In genomic region chr3:108414857-108415830, GRCm38 (mm10) we compare ENCODE assay signal across 9 mouse cellular contexts. TPM values are rescaled to one million over a fixed set of nuclear protein-coding genes. Genes with fewer than 3 reads are reported as not detected.
A peak's percentile ranks its signal among the peaks of the same experiment; 100 is the strongest.
DNase-seq lines count a peak whose midpoint lies in the region; ATAC-seq and TF ChIP-seq lines count a peak whose summit lies in the region.
"Had no signal": no experiment of that assay in that cellular context is flagged by ENCODE, and none has a peak within 500 bp of the region (broad histone marks: within the 10 kb centered on the region; RNA-seq: fewer than 3 reads in every experiment).

Celsr2 (minus strand) TSS chr3:108415552.

- H3K9me3 ChIP-seq in heart, embryonic 10.5 days = no peaks in the 10 kb centered on the region
- H3K9me3 ChIP-seq in ES-E14 (ENCODE audit: control insufficient read depth, insufficient read depth, low read depth, low read length) = no peaks in the 10 kb centered on the region
- H3K9me3 ChIP-seq in hindbrain, embryonic 10.5 days = peaks cover 25% of the 10 kb centered on the region
- H3K9me3 ChIP-seq in midbrain, embryonic 15.5 days = no peaks in the 10 kb centered on the region

- peak within 1 kb of the TSS; percentile 77 for H3K9ac ChIP-seq in ES-E14 (ENCODE audit: insufficient read depth, low read depth, low read length, poor library complexity, severe bottlenecking)
- peak within 1 kb of the TSS; percentile 87 for H3K9ac ChIP-seq in midbrain, embryonic 15.5 days

- 5% methylated on average over 67 of the region's 67 CpGs for WGBS in heart, embryonic 10.5 days
- 5% methylated on average over 67 of the region's 67 CpGs for WGBS in hindbrain, embryonic 10.5 days
- 3% methylated on average over 67 of the region's 67 CpGs for WGBS in midbrain, embryonic 15.5 days

- peak within 1 kb of the TSS; percentile 83 for H3K4me2 ChIP-seq in midbrain, embryonic 15.5 days

- no peak for DNase-seq in heart, embryonic 10.5 days (ENCODE audit: low spot score)
- DNase-seq in heart, adult 11 months = no peak
- DNase-seq in ES-E14 (ENCODE audit: low read depth, low spot score) = no peak
- peak; percentile 64 for DNase-seq in hindbrain, embryonic 10.5 days (ENCODE audit: low spot score)
- DNase-seq in left cerebral cortex, postnatal 4 days = peak; percentile 51
- no peak for DNase-seq in c-Kit-positive CD71-positive TER-119-positive erythroid progenitor cells, embryonic 14.5 days (ENCODE audit: low spot score)

- no peak for TF ChIP-seq POLR2A in cortical plate, adult 2 months (IDR thresholded peaks at IDR 0.05; ENCODE audit: extremely low read depth, insufficient read depth, low read length)

- peaks cover 33% of the 10 kb centered on the region for H3K4me1 ChIP-seq in heart, embryonic 10.5 days
- H3K4me1 ChIP-seq in ES-E14 (ENCODE audit: control insufficient read depth in 2 of 2, insufficient read depth in 2 of 2, low read length in 2 of 2, poor library complexity in 1 of 2) = peaks cover 0 to 8% of the 10 kb centered on the region in 2 experiments; a peak in 1 of 4 replicates
- H3K4me1 ChIP-seq in cortical plate, adult 2 months (ENCODE audit: control insufficient read depth, insufficient read depth, low read length) = peaks cover 13% of the 10 kb centered on the region
- peaks cover 66% of the 10 kb centered on the region for H3K4me1 ChIP-seq in hindbrain, embryonic 10.5 days (replicated peaks)
- H3K4me1 ChIP-seq in midbrain, embryonic 15.5 days = peaks cover 43% of the 10 kb centered on the region

- in situ Hi-C loops in ES-E14 (cut with MboI; ENCODE audit: low sequenced_read_pairs in 2 of 2, unreplicated experiment in 2 of 2) = no loop called here

- intact Hi-C loops in left cerebral cortex, postnatal 4 days (cut with DNase I) = no loop called here

- ATAC-seq in midbrain, embryonic 15.5 days (replicated peaks) = peak; percentile 41

- peaks cover 20% of the 10 kb centered on the region for H3K36me3 ChIP-seq in heart, embryonic 10.5 days
- peaks cover 4% of the 10 kb centered on the region; the same call in 1 of the 2 replicates for H3K36me3 ChIP-seq in ES-E14 (ENCODE audit: control insufficient read depth, insufficient read depth, low read length, poor library complexity, severe bottlenecking)
- peaks cover 48% of the 10 kb centered on the region for H3K36me3 ChIP-seq in hindbrain, embryonic 10.5 days
- H3K36me3 ChIP-seq in midbrain, embryonic 15.5 days (replicated peaks) = peaks cover 19% of the 10 kb centered on the region

- peak within 1 kb of the TSS; percentile 78 for H3K4me3 ChIP-seq in heart, embryonic 10.5 days
- peak within 1 kb of the TSS; percentile 68 to 79 for H3K4me3 ChIP-seq in ES-E14 (ENCODE audit: insufficient read depth in 1 of 2, low read depth in 1 of 2, low read length in 2 of 2, poor library complexity in 1 of 2, severe bottlenecking in 1 of 2)
- H3K4me3 ChIP-seq in cortical plate, adult 2 months (ENCODE audit: insufficient read depth, low read length) = peak within 1 kb of the TSS; percentile 65
- peak within 1 kb of the TSS; percentile 96 for H3K4me3 ChIP-seq in hindbrain, embryonic 10.5 days
- H3K4me3 ChIP-seq in midbrain, embryonic 15.5 days = peak within 1 kb of the TSS; percentile 75

- no peak for TF ChIP-seq CTCF in cortical plate, adult 2 months (IDR thresholded peaks at IDR 0.05; ENCODE audit: extremely low read depth, insufficient read depth, low read length)

- H3K27ac ChIP-seq in heart, embryonic 10.5 days = peak within 1 kb of the TSS; percentile 85
- H3K27ac ChIP-seq in ES-E14 (ENCODE audit: insufficient read depth, low read depth, low read length, poor library complexity, severe bottlenecking) = no peak within 1 kb of the TSS
- H3K27ac ChIP-seq in cortical plate, adult 2 months (ENCODE audit: insufficient read depth, low read length) = peak within 1 kb of the TSS; percentile 84; the same call in 1 of the 2 replicates
- H3K27ac ChIP-seq in hindbrain, embryonic 10.5 days = peak within 1 kb of the TSS; percentile 99
- H3K27ac ChIP-seq in midbrain, embryonic 15.5 days = peak within 1 kb of the TSS; percentile 93
- H3K27ac ChIP-seq: macrophage had no signal

- H3K27me3 ChIP-seq in heart, embryonic 10.5 days (ENCODE audit: insufficient read depth, poor library complexity, severe bottlenecking) = peaks cover 53% of the 10 kb centered on the region
- H3K27me3 ChIP-seq in hindbrain, embryonic 10.5 days (ENCODE audit: insufficient read depth, poor library complexity, severe bottlenecking) = peaks cover 25% of the 10 kb centered on the region
- no peaks in the 10 kb centered on the region for H3K27me3 ChIP-seq in midbrain, embryonic 15.5 days (replicated peaks)

TF ChIP-seq in ES-E14, 5 proteins besides CTCF, POLR2A, EP300 and RAD21:
- TF ChIP-seq ZNF384 (IDR thresholded peaks at IDR 0.05; ENCODE audit: low read depth, low read length) = no peak
- TF ChIP-seq HCFC1 (IDR thresholded peaks at IDR 0.05; ENCODE audit: borderline replicate concordance, insufficient read depth, low read length) = no peak
- no peak for TF ChIP-seq MAFK (IDR thresholded peaks at IDR 0.05; ENCODE audit: insufficient read depth, low read depth, low read length)
- no peak for TF ChIP-seq ZC3H11A (IDR thresholded peaks at IDR 0.05; ENCODE audit: borderline replicate concordance, low read depth, low read length)
- no peak for TF ChIP-seq CHD2 (IDR thresholded peaks at IDR 0.05; ENCODE audit: low read depth, low read length)
TF ChIP-seq in ES-E14: peak in this region for 0.

RNA-seq across cellular contexts. Expression of gene Celsr2, which starts in this region (rescaled TPM):
- polyA plus RNA-seq in heart, embryonic 10.5 days (2016; fragmentation: Nextera tagmentation; extraction: Ambion mirVana) = 2.7 and 2.8 TPM in 2 replicates
- total RNA-seq in ES-E14 (2012; rRNA removed) = 7.9 and 15.6 TPM in 2 replicates
- polyA plus RNA-seq in cortical plate, adult 2 months (2012; rRNA removed) = 60.0 and 61.5 TPM in 2 replicates
- 58.1 and 79.1 TPM in 2 replicates for polyA plus RNA-seq in hindbrain, embryonic 10.5 days (2016; fragmentation: Nextera tagmentation; extraction: Ambion mirVana)
- total RNA-seq in left cerebral cortex, postnatal 4 days (2021) = 100 to 1,000 TPM; 136 to 149 TPM
- polyA plus RNA-seq in midbrain, embryonic 15.5 days (2015; fragmentation: Nextera tagmentation; extraction: Ambion mirVana) = 38.5 and 43.3 TPM in 2 replicates
- polyA plus RNA-seq: macrophage had no signal

Comparison
In these comparisons a context has a peak if more than half of its experiments do, and no peak if none do; other contexts are left out.
1. RNA of gene Celsr2 (polyA plus RNA-seq): 58.1 to 79.1 TPM in hindbrain, embryonic 10.5 days, 60.0 to 61.5 TPM in cortical plate, adult 2 months and 38.5 to 43.3 TPM in midbrain, embryonic 15.5 days; 2.7 to 2.8 TPM in heart, embryonic 10.5 days; every median in the first group is over 10 times any median in the second.
2. DNase-seq: peak in hindbrain, embryonic 10.5 days (single experiment) and left cerebral cortex, postnatal 4 days (single experiment); none in heart, embryonic 10.5 days (single experiment), heart, adult 11 months (single experiment), ES-E14 (single experiment) and c-Kit-positive CD71-positive TER-119-positive erythroid progenitor cells, embryonic 14.5 days (single experiment).
3. Peak in every context shown above with its lines, with median percentiles within 50 percentile points of each other: H3K4me3 ChIP-seq.